Mouse (Mus musculus) kidney, postnatal 4 days (tissue): ENCODE results near the gene Cib4.

Experiments
- DNase-seq, 2 experiments: peaks; one replicate each; pipeline ENCODE4 v3.0.0; 2021; ENCODE audit warnings: mixed read lengths in 2 of 2

Gene Cib4

GRCm38 (mm10) chr5:30513111-30513510 is 32.5 kb downstream of the Cib4 start:
- no peak for DNase-seq

- no peak for DNase-seq
Measured at GRCm38 (mm10) chr5:30497299-30497698, 48.3 kb downstream of the Cib4 start.

- DNase-seq: no peak
Measured at GRCm38 (mm10) chr5:30496821-30497220, 48.8 kb downstream of the Cib4 start.

- DNase-seq: no peak
Measured at GRCm38 (mm10) chr5:30495288-30495687, 50.3 kb downstream of the Cib4 start.

- DNase-seq: no peak
Measured at GRCm38 (mm10) chr5:30494606-30495005, 51.0 kb downstream of the Cib4 start.

GRCm38 (mm10) chr5:30493723-30494122 is 51.9 kb downstream of the Cib4 start:
- DNase-seq: no peak

- no peak for DNase-seq
Measured at GRCm38 (mm10) chr5:30490845-30491244, 54.8 kb downstream of the Cib4 start.

- DNase-seq: no peak
Measured at GRCm38 (mm10) chr5:30490215-30490614, 55.4 kb downstream of the Cib4 start.

- peak; percentile 38 to 43 for DNase-seq
Measured at GRCm38 (mm10) chr5:30485136-30485535, 60.5 kb downstream of the Cib4 start.

- no peak for DNase-seq
Measured at GRCm38 (mm10) chr5:30484591-30484990, 61.0 kb downstream of the Cib4 start.

- DNase-seq: no peak
Measured at GRCm38 (mm10) chr5:30483533-30483932, 62.1 kb downstream of the Cib4 start.

GRCm38 (mm10) chr5:30482319-30482718 is 63.3 kb downstream of the Cib4 start:
- DNase-seq: peak; percentile 86 to 87

GRCm38 (mm10) chr5:30476534-30476933 is 69.1 kb downstream of the Cib4 start:
- DNase-seq: peak; percentile 32 to 44

- no peak for DNase-seq
Measured at GRCm38 (mm10) chr5:30472148-30472547, 73.5 kb downstream of the Cib4 start.

- DNase-seq: no peak
Measured at GRCm38 (mm10) chr5:30470454-30470853, 75.2 kb downstream of the Cib4 start.

- no peak for DNase-seq
Measured at GRCm38 (mm10) chr5:30466315-30466714, 79.3 kb downstream of the Cib4 start.

GRCm38 (mm10) chr5:30465861-30466260 is 79.8 kb downstream of the Cib4 start, which contains the start of gene 1700001C02Rik:
1700001C02Rik (plus strand) TSS chr5:30466047.
- peak; percentile 37 to 53 for DNase-seq

GRCm38 (mm10) chr5:30461821-30462220 is 83.8 kb downstream of the Cib4 start, which contains the start of gene Otof:
Otof (minus strand) TSS chr5:30461932.
- peak; percentile 46 to 61 for DNase-seq

GRCm38 (mm10) chr5:30460155-30460554 is 85.5 kb downstream of the Cib4 start:
- DNase-seq: peak; percentile 15 to 39

- peak; percentile 39 to 44 for DNase-seq
Measured at GRCm38 (mm10) chr5:30456056-30456455, 89.6 kb downstream of the Cib4 start.

- no peak for DNase-seq
Measured at GRCm38 (mm10) chr5:30444327-30444895, 101.2 kb downstream of the Cib4 start.

GRCm38 (mm10) chr5:30442196-30442595 is 103.4 kb downstream of the Cib4 start:
- DNase-seq: peak; percentile 21 to 23

GRCm38 (mm10) chr5:30440308-30440906 is 105.2 kb downstream of the Cib4 start:
- DNase-seq: no peak

- DNase-seq: no peak
Measured at GRCm38 (mm10) chr5:30438931-30439330, 106.7 kb downstream of the Cib4 start.
